Mouse (Mus musculus): ENCODE measurements around the gene Pparg. TPM values are rescaled to one million over a fixed set of nuclear protein-coding genes. Genes with fewer than 3 reads are reported as not detected.
A peak's percentile ranks its signal among the peaks of the same experiment; 100 is the strongest.

Gene Pparg
- total and polyA plus RNA-seq, 3 experiments: not detected

GRCm38 (mm10) chr6:115320927-115321714 lies 39.6 kb upstream of the Pparg start:
- H3K79me2 ChIP-seq (replicated peaks; ENCODE audit: control insufficient read depth, extremely low read depth, insufficient read depth, poor library complexity, severe bottlenecking): no peaks in the 10 kb centered on the region
- H3K4me1 ChIP-seq (ENCODE audit: control insufficient read depth in 1 of 2, insufficient read depth in 2 of 2): peaks cover 7 to 37% of the 10 kb centered on the region in 2 experiments
- H3K9me3 ChIP-seq (replicated peaks; ENCODE audit: low read length): no peaks in the 10 kb centered on the region
- H3K4me3 ChIP-seq (replicated peaks in 1 of 3; ENCODE audit: low read depth in 2 of 3, low read length in 2 of 3, poor library complexity in 1 of 3): no peak overlapping the region
- H3K36me3 ChIP-seq (replicated peaks in 1 of 2; ENCODE audit: control insufficient read depth in 1 of 2, insufficient read depth in 1 of 2, low read length in 1 of 2): no peaks in the 10 kb centered on the region
- TF ChIP-seq CHD2 (IDR thresholded peaks at IDR 0.05; ENCODE audit: low read length) (no peak), ZMIZ1 (IDR thresholded peaks at IDR 0.05; ENCODE audit: low read depth, low read length) (no peak), JUN (IDR thresholded peaks at IDR 0.05; ENCODE audit: insufficient read depth, low read depth, low read length) (no peak), USF2 (conservative IDR thresholded peaks at IDR 0.05; ENCODE audit: low read depth, low read length) (no peak), SMC3 (IDR thresholded peaks at IDR 0.05; ENCODE audit: low read depth, low read length) (no peak), KAT2A (IDR thresholded peaks at IDR 0.05; ENCODE audit: insufficient replicate concordance, low read length) (no peak), JUND (conservative IDR thresholded peaks at IDR 0.05; ENCODE audit: low read depth, low read length) (no peak)
- H3K9ac ChIP-seq (ENCODE audit: insufficient read depth, low read depth): no peak overlapping the region
- dilution Hi-C loops (cut with MboI; ENCODE audit: extremely low pct_ligation_motif_present, extremely low pct_unique_long_range_greater_than_20kb, low sequenced_read_pairs) (no loop called here), in situ Hi-C loops (cut with MboI; ENCODE audit: low pct_ligation_motif_present, low pct_unique_long_range_greater_than_20kb, low sequenced_read_pairs) (no loop called here)
- peak overlapping the region; percentile 24; the same call in 1 of the 2 replicates for H3K4me2 ChIP-seq (ENCODE audit: insufficient read depth, low read depth, poor library complexity, severe bottlenecking)
- DNase-seq (ENCODE audit: extremely low read depth): no peak
- H3K27ac ChIP-seq (ENCODE audit: insufficient read depth, low read depth): no peak overlapping the region
- H3K27me3 ChIP-seq (replicated peaks): no peaks in the 10 kb centered on the region

GRCm38 (mm10) chr6:115321883-115322351 lies 38.8 kb upstream of the Pparg start:
- no peaks in the 10 kb centered on the region for H3K79me2 ChIP-seq (replicated peaks; ENCODE audit: control insufficient read depth, extremely low read depth, insufficient read depth, poor library complexity, severe bottlenecking)

GRCm38 (mm10) chr6:115322956-115323355 lies 37.8 kb upstream of the Pparg start:
- H3K4me1 ChIP-seq (ENCODE audit: control insufficient read depth in 1 of 2, insufficient read depth in 2 of 2): peaks cover 7 to 27% of the 10 kb centered on the region in 2 experiments; a peak in 3 of 4 replicates
- no peak overlapping the region for H3K4me3 ChIP-seq (replicated peaks in 1 of 3; ENCODE audit: low read depth in 2 of 3, low read length in 2 of 3, poor library complexity in 1 of 3)
- H3K9me3 ChIP-seq (replicated peaks; ENCODE audit: low read length): peaks cover 3% of the 10 kb centered on the region
- H3K79me2 ChIP-seq (replicated peaks; ENCODE audit: control insufficient read depth, extremely low read depth, insufficient read depth, poor library complexity, severe bottlenecking): no peaks in the 10 kb centered on the region
- H3K27ac ChIP-seq (ENCODE audit: insufficient read depth, low read depth): no peak overlapping the region
- H3K27me3 ChIP-seq (replicated peaks): no peaks in the 10 kb centered on the region
- H3K9ac ChIP-seq (ENCODE audit: insufficient read depth, low read depth): no peak overlapping the region
- TF ChIP-seq MAZ (IDR thresholded peaks at IDR 0.05; ENCODE audit: low read depth, low read length): no peak
- TF ChIP-seq NELFE (IDR thresholded peaks at IDR 0.05; ENCODE audit: low read depth, low read length): no peak
- TF ChIP-seq ZC3H11A (IDR thresholded peaks at IDR 0.05; ENCODE audit: low read depth, low read length): no peak
- TF ChIP-seq ELF1 (IDR thresholded peaks at IDR 0.05; ENCODE audit: low read depth, low read length): no peak
- TF ChIP-seq MXI1 (IDR thresholded peaks at IDR 0.05; ENCODE audit: low read depth, low read length): no peak
- TF ChIP-seq CTCF (conservative IDR thresholded peaks at IDR 0.05 in 1 of 2, IDR thresholded peaks at IDR 0.05 in 1 of 2; ENCODE audit: low read depth in 2 of 2, low read length in 2 of 2): no peak
- no peak for TF ChIP-seq USF2 (conservative IDR thresholded peaks at IDR 0.05; ENCODE audit: low read depth, low read length)
- TF ChIP-seq NRF1 (IDR thresholded peaks at IDR 0.05; ENCODE audit: low read depth, low read length): no peak
- TF ChIP-seq MAFK (IDR thresholded peaks at IDR 0.05; ENCODE audit: insufficient replicate concordance, low read length): no peak
- TF ChIP-seq JUN (IDR thresholded peaks at IDR 0.05; ENCODE audit: insufficient read depth, low read depth, low read length): no peak
- no peak for TF ChIP-seq IRF4 (IDR thresholded peaks at IDR 0.05; ENCODE audit: low read depth, low read length)
- no peak for TF ChIP-seq UBTF (IDR thresholded peaks at IDR 0.05; ENCODE audit: low read depth, low read length)
- no peak for TF ChIP-seq RAD21 (IDR thresholded peaks at IDR 0.05; ENCODE audit: low read depth, low read length)
- TF ChIP-seq ZMIZ1 (IDR thresholded peaks at IDR 0.05; ENCODE audit: low read depth, low read length): no peak
- TF ChIP-seq MEF2A (IDR thresholded peaks at IDR 0.05; ENCODE audit: borderline replicate concordance, low read depth, low read length): no peak
- dilution Hi-C loops (cut with MboI; ENCODE audit: extremely low pct_ligation_motif_present, extremely low pct_unique_long_range_greater_than_20kb, low sequenced_read_pairs): no loop called here
- in situ Hi-C loops (cut with MboI; ENCODE audit: low pct_ligation_motif_present, low pct_unique_long_range_greater_than_20kb, low sequenced_read_pairs): no loop called here
- H3K36me3 ChIP-seq (replicated peaks in 1 of 2; ENCODE audit: control insufficient read depth in 1 of 2, insufficient read depth in 1 of 2, low read length in 1 of 2): no peaks in the 10 kb centered on the region
- DNase-seq (ENCODE audit: extremely low read depth): no peak
- H3K4me2 ChIP-seq (ENCODE audit: insufficient read depth, low read depth, poor library complexity, severe bottlenecking): no peak overlapping the region

More at GRCm38 (mm10) chr6:115321883-115322351, 38.8 kb upstream of the Pparg start:
- Histone ChIP-seq H3K9me3 (replicated peaks; ENCODE audit: low read length) (no peaks in the 10 kb centered on the region), H3K27ac (ENCODE audit: insufficient read depth, low read depth) (no peak overlapping the region), H3K4me1 (ENCODE audit: control insufficient read depth in 1 of 2, insufficient read depth in 2 of 2) (peaks cover 7 to 32% of the 10 kb centered on the region in 2 experiments; a peak in 3 of 4 replicates), H3K4me3 (replicated peaks in 1 of 3; ENCODE audit: low read depth in 2 of 3, low read length in 2 of 3, poor library complexity in 1 of 3) (no peak overlapping the region), H3K36me3 (replicated peaks in 1 of 2; ENCODE audit: control insufficient read depth in 1 of 2, insufficient read depth in 1 of 2, low read length in 1 of 2) (no peaks in the 10 kb centered on the region), H3K9ac (ENCODE audit: insufficient read depth, low read depth) (no peak overlapping the region), H3K4me2 (ENCODE audit: insufficient read depth, low read depth, poor library complexity, severe bottlenecking) (peak overlapping the region; percentile 24; the same call in 1 of the 2 replicates), H3K27me3 (replicated peaks) (no peaks in the 10 kb centered on the region)
- dilution Hi-C loops (cut with MboI; ENCODE audit: extremely low pct_ligation_motif_present, extremely low pct_unique_long_range_greater_than_20kb, low sequenced_read_pairs) (no loop called here), in situ Hi-C loops (cut with MboI; ENCODE audit: low pct_ligation_motif_present, low pct_unique_long_range_greater_than_20kb, low sequenced_read_pairs) (no loop called here)
- peak; percentile 54 for TF ChIP-seq BHLHE40 (IDR thresholded peaks at IDR 0.05; ENCODE audit: low read depth, low read length)
- no peak for TF ChIP-seq UBTF (IDR thresholded peaks at IDR 0.05; ENCODE audit: low read depth, low read length)
- no peak for DNase-seq (ENCODE audit: extremely low read depth)
